Mouse (Mus musculus): ENCODE data around the gene Sox6. TPM values are rescaled to one million over a fixed set of nuclear protein-coding genes. Genes with fewer than 3 reads are reported as not detected.

Sox6 gene
- total and polyA plus RNA-seq, 3 experiments = 0.09 to 1.3 (median 0.90) TPM

DNA sequence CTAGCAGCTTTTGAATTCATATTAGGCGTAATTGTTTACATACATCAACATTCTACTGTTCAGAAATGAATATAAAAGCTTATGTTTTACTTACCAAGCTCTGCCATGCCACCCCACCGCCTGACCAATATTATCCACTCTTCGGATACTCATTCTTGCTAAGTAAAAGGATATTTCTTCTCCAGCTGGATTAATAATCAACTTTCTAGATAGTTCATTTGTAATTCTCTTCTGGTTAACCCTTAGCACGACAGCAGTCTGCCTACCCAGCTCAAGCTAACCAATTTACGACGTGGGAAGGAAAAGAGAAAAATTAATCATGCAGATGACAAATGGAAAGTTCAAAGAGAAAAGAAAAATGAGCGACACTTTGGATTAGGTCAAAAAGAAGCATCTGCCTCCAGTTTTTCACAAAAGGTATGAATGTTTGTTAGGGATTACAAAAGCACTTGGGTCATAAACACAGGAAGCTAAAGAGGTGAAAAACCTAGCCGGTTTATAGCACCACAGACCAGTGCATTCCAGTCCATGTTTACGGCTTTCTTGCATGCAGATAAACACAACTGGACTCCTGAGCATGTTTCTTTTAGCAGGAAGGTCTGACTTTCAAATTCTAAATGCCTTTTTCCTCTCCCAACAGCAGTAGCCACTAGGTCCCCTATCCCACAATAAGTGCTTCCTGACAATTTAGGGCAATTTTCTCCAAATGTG lies 178.8 kb downstream of the Sox6 start:
- Histone ChIP-seq H3K4me2 (ENCODE audit: insufficient read depth, low read depth, poor library complexity, severe bottlenecking) (no peak overlapping the region), H3K27me3 (replicated peaks) (no peaks in the 10 kb centered on the region), H3K27ac (ENCODE audit: insufficient read depth, low read depth) (no peak overlapping the region), H3K9ac (ENCODE audit: insufficient read depth, low read depth) (no peak overlapping the region), H3K36me3 (replicated peaks in 1 of 2; ENCODE audit: control insufficient read depth in 1 of 2, insufficient read depth in 1 of 2, low read length in 1 of 2) (no peaks in the 10 kb centered on the region), H3K4me1 (ENCODE audit: control insufficient read depth in 1 of 2, insufficient read depth in 2 of 2) (no peaks in the 10 kb centered on the region), H3K79me2 (replicated peaks; ENCODE audit: control insufficient read depth, extremely low read depth, insufficient read depth, poor library complexity, severe bottlenecking) (no peaks in the 10 kb centered on the region), H3K9me3 (replicated peaks; ENCODE audit: low read length) (no peaks in the 10 kb centered on the region), H3K4me3 (replicated peaks in 1 of 3; ENCODE audit: low read depth in 2 of 3, low read length in 2 of 3, poor library complexity in 1 of 3) (no peak overlapping the region)
- TF ChIP-seq MEF2A (IDR thresholded peaks at IDR 0.05; ENCODE audit: borderline replicate concordance, low read depth, low read length) = no peak
- no peak for TF ChIP-seq EP300 (IDR thresholded peaks at IDR 0.05; ENCODE audit: low read length)
- no peak for TF ChIP-seq MAX (IDR thresholded peaks at IDR 0.05; ENCODE audit: low read length)
- TF ChIP-seq UBTF (IDR thresholded peaks at IDR 0.05; ENCODE audit: low read depth, low read length) = no peak
- no peak for TF ChIP-seq SMC3 (IDR thresholded peaks at IDR 0.05; ENCODE audit: low read depth, low read length)
- TF ChIP-seq USF1 (IDR thresholded peaks at IDR 0.05; ENCODE audit: low read depth, low read length) = no peak
- no peak for TF ChIP-seq SIN3A (IDR thresholded peaks at IDR 0.05; ENCODE audit: low read length)
- dilution Hi-C loops (cut with MboI; ENCODE audit: extremely low pct_ligation_motif_present, extremely low pct_unique_long_range_greater_than_20kb, low sequenced_read_pairs) = no loop called here
- DNase-seq (ENCODE audit: extremely low read depth) = no peak
- in situ Hi-C loops (cut with MboI; ENCODE audit: low pct_ligation_motif_present, low pct_unique_long_range_greater_than_20kb, low sequenced_read_pairs) = no loop called here

DNA sequence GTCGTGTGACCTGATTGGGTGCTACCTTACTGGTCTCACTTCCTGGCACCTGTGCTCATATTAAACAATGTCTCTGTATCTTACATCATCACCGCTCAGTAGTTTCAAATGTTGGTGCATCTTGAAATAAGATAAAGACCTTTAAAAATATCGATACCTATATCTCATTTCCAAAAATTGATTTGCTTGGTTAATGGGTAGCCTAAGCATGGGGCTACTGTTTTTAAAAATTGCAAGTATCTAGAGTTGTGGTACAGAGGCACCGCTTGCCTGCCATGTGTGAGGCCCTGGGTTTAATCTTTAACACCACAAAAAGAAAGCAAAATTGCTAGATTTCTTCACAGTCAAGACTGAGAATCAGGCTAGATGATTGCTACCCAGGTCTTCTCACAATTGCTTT lies 187.5 kb downstream of the Sox6 start:
- no peak overlapping the region for H3K4me3 ChIP-seq (replicated peaks in 1 of 3; ENCODE audit: low read depth in 2 of 3, low read length in 2 of 3, poor library complexity in 1 of 3)
- in situ Hi-C loops (cut with MboI; ENCODE audit: low pct_ligation_motif_present, low pct_unique_long_range_greater_than_20kb, low sequenced_read_pairs) (no loop called here), dilution Hi-C loops (cut with MboI; ENCODE audit: extremely low pct_ligation_motif_present, extremely low pct_unique_long_range_greater_than_20kb, low sequenced_read_pairs) (no loop called here)
- no peaks in the 10 kb centered on the region for H3K27me3 ChIP-seq (replicated peaks)
- no peak for DNase-seq (ENCODE audit: extremely low read depth)
- TF ChIP-seq MAZ (IDR thresholded peaks at IDR 0.05; ENCODE audit: low read depth, low read length) (no peak), JUND (conservative IDR thresholded peaks at IDR 0.05; ENCODE audit: low read depth, low read length) (no peak), ZKSCAN1 (IDR thresholded peaks at IDR 0.05; ENCODE audit: borderline replicate concordance, low read depth, low read length) (no peak), ZC3H11A (IDR thresholded peaks at IDR 0.05; ENCODE audit: low read depth, low read length) (no peak), MYC (IDR thresholded peaks at IDR 0.05; ENCODE audit: low read depth, low read length) (no peak), TCF12 (IDR thresholded peaks at IDR 0.05; ENCODE audit: low read depth, low read length) (no peak), TBP (conservative IDR thresholded peaks at IDR 0.05; ENCODE audit: low read depth, low read length) (no peak), MAFK (IDR thresholded peaks at IDR 0.05; ENCODE audit: insufficient replicate concordance, low read length) (no peak), SIN3A (IDR thresholded peaks at IDR 0.05; ENCODE audit: low read length) (no peak), NRF1 (IDR thresholded peaks at IDR 0.05; ENCODE audit: low read depth, low read length) (no peak), RAD21 (IDR thresholded peaks at IDR 0.05; ENCODE audit: low read depth, low read length) (no peak)
- H3K4me2 ChIP-seq (ENCODE audit: insufficient read depth, low read depth, poor library complexity, severe bottlenecking) = no peak overlapping the region
- H3K36me3 ChIP-seq (replicated peaks in 1 of 2; ENCODE audit: control insufficient read depth in 1 of 2, insufficient read depth in 1 of 2, low read length in 1 of 2) = no peaks in the 10 kb centered on the region
- no peaks in the 10 kb centered on the region for H3K4me1 ChIP-seq (ENCODE audit: control insufficient read depth in 1 of 2, insufficient read depth in 2 of 2)
- no peak overlapping the region for H3K9ac ChIP-seq (ENCODE audit: insufficient read depth, low read depth)
- H3K27ac ChIP-seq (ENCODE audit: insufficient read depth, low read depth) = no peak overlapping the region
- no peaks in the 10 kb centered on the region for H3K79me2 ChIP-seq (replicated peaks; ENCODE audit: control insufficient read depth, extremely low read depth, insufficient read depth, poor library complexity, severe bottlenecking)
- H3K9me3 ChIP-seq (replicated peaks; ENCODE audit: low read length) = no peaks in the 10 kb centered on the region
